Mouse (Mus musculus) stomach, postnatal 0 days (tissue): ENCODE results near the gene Notch1. TPM values are rescaled to one million over a fixed set of nuclear protein-coding genes. Genes with fewer than 3 reads are reported as not detected.

ENCODE experiments used
- ATAC-seq: fragments of 200-750 bp; cut with Nextera tagmentation; 2 replicates; pipeline ENCODE4 v1.8.0; 2017; ENCODE audit not compliant: low FRiP score, low TSS enrichment
- DNase-seq: peaks from one replicate; pipeline ENCODE4 v3.0.0-alpha.2; 2016; ENCODE audit warnings: low spot score
- H3K27ac ChIP-seq: fragments of 300-500 bp; sonication (generic); replicated peaks from 2 replicates; pipeline ENCODE4 v1.5.1; 2014; ENCODE audit warnings: mild to moderate bottlenecking, control low read depth
- H3K27me3 ChIP-seq: fragments of 300-500 bp; sonication (generic); 2 replicates; pipeline ENCODE4 v1.6.1; 2014; ENCODE audit warnings: low read length; ENCODE audit not compliant: control insufficient read depth, insufficient read depth
- H3K36me3 ChIP-seq: fragments of 300-500 bp; sonication (generic); 2 replicates; pipeline ENCODE4 v1.6.1; 2014; ENCODE audit warnings: low read length, mixed read lengths; ENCODE audit not compliant: control insufficient read depth, insufficient read depth
- H3K4me1 ChIP-seq: fragments of 300-500 bp; sonication (generic); replicated peaks from 2 replicates; pipeline ENCODE4 v1.6.1; 2014; ENCODE audit warnings: antibody characterized with exemption; ENCODE audit not compliant: control insufficient read depth, insufficient read depth
- H3K4me2 ChIP-seq: fragments of 300-500 bp; sonication (generic); replicated peaks from 2 replicates; pipeline ENCODE4 v1.6.1; 2014; ENCODE audit warnings: low read depth, mild to moderate bottlenecking, control low read depth, moderate library complexity
- H3K4me3 ChIP-seq: fragments of 300-500 bp; sonication (generic); 2 replicates; pipeline ENCODE4 v1.5.1; 2014; ENCODE audit warnings: low read depth, low read length, control low read depth
- H3K9ac ChIP-seq: fragments of 300-500 bp; sonication (generic); 2 replicates; pipeline ENCODE4 v1.6.1; 2014; ENCODE audit warnings: mild to moderate bottlenecking, low read length, control low read depth, mixed read lengths
- H3K9me3 ChIP-seq: fragments of 300-500 bp; sonication (generic); 2 replicates; pipeline ENCODE4 v1.6.1; 2016; ENCODE audit warnings: low read length; ENCODE audit not compliant: control insufficient read depth
- CTCF ChIP-seq: IDR thresholded peaks from 2 replicates; pipeline ENCODE4 v1.5.1; 2016; ENCODE audit warnings: antibody characterized with exemption, low read depth, mild to moderate bottlenecking, moderate library complexity
- EP300 ChIP-seq: optimal IDR thresholded peaks from 2 replicates; pipeline ENCODE3; 2016; ENCODE audit warnings: antibody characterized with exemption
- WGBS: fragments of 180-500 bp; shearing (Covaris S2); extraction: QIAGEN DNeasy Blood & Tissue Kit; methylation state at CpG from one replicate; pipeline ENCODE4 v1.1.7; 2014; 5-methylcytosine and 5-hydroxymethylcytosine counted together
- polyA plus RNA-seq: library from polyadenylated mRNA; unstranded; fragments of >200 nt; fragmentation: Nextera tagmentation; extraction: Ambion mirVana; gene quantifications from 2 replicates; pipeline ENCODE4 v1.2.1, GENCODE M21; 2015

Notch1 gene
- polyA plus RNA-seq, 1 experiment from 2014 or later, result 4.8 TPM

DNA sequence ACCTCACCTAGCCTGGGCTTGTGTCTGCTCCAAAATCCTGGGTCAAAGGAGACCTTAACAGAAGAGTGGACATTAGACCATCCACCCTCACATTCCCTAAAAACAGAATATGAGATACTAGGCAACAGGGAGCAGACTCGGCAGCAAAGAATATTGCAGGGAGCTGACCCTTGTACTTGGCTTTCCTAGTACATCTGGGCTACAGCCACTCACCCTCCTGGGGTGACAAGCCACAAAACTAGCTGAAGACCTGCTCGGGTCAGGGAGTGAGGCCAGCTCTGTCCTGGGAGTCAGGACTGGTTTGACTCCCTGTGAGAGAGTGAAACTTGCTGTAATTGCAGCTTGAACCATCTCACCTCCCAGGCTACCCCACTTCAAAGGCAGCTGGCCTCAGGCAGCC is 23.1 kb upstream of the Notch1 start:
- H3K9me3 ChIP-seq, result no peaks in the 10 kb centered on the region
- H3K9ac ChIP-seq, result no peak overlapping the region
- H3K4me1 ChIP-seq, result no peaks in the 10 kb centered on the region
- H3K4me3 ChIP-seq, result no peak overlapping the region
- DNase-seq (no peak), ATAC-seq (no peak)
- no peaks in the 10 kb centered on the region for H3K36me3 ChIP-seq
- no peak overlapping the region for H3K27ac ChIP-seq
- WGBS, result 78% methylated on average over 2 of the region's 2 CpGs
- no peak for TF ChIP-seq EP300
- no peak for TF ChIP-seq CTCF
- H3K4me2 ChIP-seq, result no peak overlapping the region
- no peaks in the 10 kb centered on the region for H3K27me3 ChIP-seq

DNA sequence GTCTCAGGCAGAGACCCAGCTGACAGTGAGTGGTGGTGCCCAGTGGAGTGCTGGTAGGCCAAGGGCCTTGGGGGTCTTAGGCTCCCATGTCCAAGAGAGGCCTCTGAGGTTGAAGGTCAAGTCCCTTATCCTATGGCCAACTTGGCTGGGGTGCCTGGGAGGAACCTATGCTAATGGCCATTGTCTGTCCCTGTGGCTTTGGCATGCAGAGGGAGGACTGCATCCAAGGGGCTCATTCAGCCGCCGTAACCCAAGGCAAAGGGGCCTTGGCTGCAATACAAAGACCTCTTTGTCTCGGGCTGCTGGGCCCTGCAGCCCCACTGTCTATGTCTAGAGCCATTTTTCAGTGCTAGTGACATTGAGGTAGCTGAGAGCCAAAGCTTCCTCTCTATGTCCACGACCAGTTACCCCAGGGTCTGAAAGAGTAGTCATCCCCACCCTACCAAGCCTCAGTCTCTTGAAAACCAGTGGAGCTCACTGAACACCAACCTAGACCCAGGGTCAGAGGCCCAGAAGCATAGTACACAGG is 19.1 kb upstream of the Notch1 start:
- Histone ChIP-seq H3K4me2 (no peak overlapping the region), H3K27ac (no peak overlapping the region), H3K9ac (no peak overlapping the region), H3K27me3 (no peaks in the 10 kb centered on the region), H3K4me3 (no peak overlapping the region), H3K36me3 (no peaks in the 10 kb centered on the region), H3K4me1 (no peaks in the 10 kb centered on the region), H3K9me3 (no peaks in the 10 kb centered on the region)
- no peak for DNase-seq
- no peak for ATAC-seq
- WGBS, result 58% methylated on average over 4 of the region's 4 CpGs
- no peak for TF ChIP-seq CTCF
- no peak for TF ChIP-seq EP300

DNA sequence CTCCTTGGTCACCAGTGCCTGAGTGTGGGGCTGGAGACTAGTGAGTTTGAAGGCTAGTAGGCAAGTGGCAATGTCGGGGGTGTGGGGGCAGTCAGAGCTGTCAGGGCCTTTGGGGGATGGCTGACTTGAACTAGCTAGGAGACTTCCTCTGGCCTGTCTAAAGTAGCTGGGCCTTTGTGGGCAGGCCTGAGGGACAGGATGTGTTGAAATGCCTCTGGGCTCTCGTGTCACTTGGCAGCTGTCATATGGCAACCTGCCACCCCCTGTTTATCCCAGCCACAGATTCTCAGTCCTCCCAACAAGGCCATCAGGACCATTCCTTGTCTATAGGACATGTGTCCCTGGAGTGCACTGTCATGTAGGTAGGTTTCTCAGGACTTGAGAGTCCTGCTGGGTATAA is 18.2 kb upstream of the Notch1 start:
- Histone ChIP-seq H3K9ac (no peak overlapping the region), H3K4me1 (no peaks in the 10 kb centered on the region), H3K27me3 (no peaks in the 10 kb centered on the region), H3K27ac (0 out of 2 replicates have a peak overlapping the region, but pooled peaks have one; percentile 13), H3K4me3 (no peak overlapping the region), H3K4me2 (no peak overlapping the region), H3K9me3 (no peaks in the 10 kb centered on the region), H3K36me3 (no peaks in the 10 kb centered on the region)
- WGBS, result 52% methylated on average over 2 of the region's 2 CpGs
- ATAC-seq (0 out of 2 replicates have a peak, but pooled peaks have one; percentile 32), DNase-seq (no peak)
- TF ChIP-seq EP300 (no peak), CTCF (no peak)

DNA sequence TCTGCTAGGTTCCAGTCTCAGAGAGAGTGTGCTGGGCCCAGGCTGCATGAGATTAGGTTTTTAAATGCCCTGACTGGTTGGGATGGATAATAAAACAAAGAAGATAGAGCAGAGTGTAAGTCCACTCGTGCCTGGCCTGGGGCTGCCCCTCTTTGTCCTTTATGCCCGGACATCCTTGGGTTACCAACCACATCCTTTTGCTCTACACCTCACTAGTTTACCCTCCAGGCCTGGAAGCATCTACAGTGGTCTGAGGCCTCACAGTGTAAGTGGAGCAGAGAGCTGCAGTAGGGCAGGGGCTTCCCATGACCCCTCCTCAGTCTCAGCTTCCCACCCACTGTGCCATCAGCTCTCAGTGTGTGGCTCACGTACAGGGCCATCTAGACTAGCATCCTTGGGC is 17.7 kb upstream of the Notch1 start:
- H3K4me2 ChIP-seq, result no peak overlapping the region
- TF ChIP-seq EP300, result no peak
- TF ChIP-seq CTCF, result no peak
- 0 out of 2 replicates have a peak, but pooled peaks have one; percentile 10 for ATAC-seq

DNA sequence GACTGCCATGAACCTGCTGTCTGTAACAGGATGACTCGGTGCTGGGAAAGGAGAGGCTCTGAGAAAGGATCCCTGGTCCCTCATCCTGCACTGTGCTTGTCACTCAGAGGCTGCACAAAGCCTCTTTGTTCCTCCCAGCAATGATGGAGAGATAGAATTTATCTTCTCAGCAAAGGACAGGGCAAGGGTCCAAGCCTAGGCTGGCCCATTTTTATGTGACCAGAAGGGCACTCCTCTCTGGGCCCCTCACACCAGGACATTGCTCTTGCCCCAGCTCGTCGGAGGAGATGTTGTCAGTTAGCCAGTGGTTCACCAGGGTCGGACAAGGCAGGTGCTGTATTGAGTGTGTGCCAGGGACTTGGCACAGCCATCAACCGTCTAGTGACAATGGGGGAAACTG is 16.8 kb upstream of the Notch1 start:
- no peaks in the 10 kb centered on the region for H3K4me1 ChIP-seq
- H3K9ac ChIP-seq, result no peak overlapping the region
- TF ChIP-seq EP300 (no peak), CTCF (no peak)
- WGBS, result 42% methylated on average over 5 of the region's 5 CpGs
- ATAC-seq (no peak), DNase-seq (no peak)
- no peaks in the 10 kb centered on the region for H3K9me3 ChIP-seq
- no peaks in the 10 kb centered on the region for H3K27me3 ChIP-seq
- H3K36me3 ChIP-seq, result no peaks in the 10 kb centered on the region
- H3K4me3 ChIP-seq, result no peak overlapping the region
- H3K27ac ChIP-seq, result no peak overlapping the region
- H3K4me2 ChIP-seq, result no peak overlapping the region

More for the DNA sequence above, 17.7 kb upstream of the Notch1 start:
- Histone ChIP-seq H3K9me3 (no peaks in the 10 kb centered on the region), H3K9ac (no peak overlapping the region), H3K4me1 (no peaks in the 10 kb centered on the region), H3K36me3 (no peaks in the 10 kb centered on the region), H3K27ac (no peak overlapping the region), H3K4me3 (no peak overlapping the region), H3K27me3 (no peaks in the 10 kb centered on the region)
- no peak for DNase-seq
- 78% methylated on average over 3 of the region's 3 CpGs for WGBS

DNA sequence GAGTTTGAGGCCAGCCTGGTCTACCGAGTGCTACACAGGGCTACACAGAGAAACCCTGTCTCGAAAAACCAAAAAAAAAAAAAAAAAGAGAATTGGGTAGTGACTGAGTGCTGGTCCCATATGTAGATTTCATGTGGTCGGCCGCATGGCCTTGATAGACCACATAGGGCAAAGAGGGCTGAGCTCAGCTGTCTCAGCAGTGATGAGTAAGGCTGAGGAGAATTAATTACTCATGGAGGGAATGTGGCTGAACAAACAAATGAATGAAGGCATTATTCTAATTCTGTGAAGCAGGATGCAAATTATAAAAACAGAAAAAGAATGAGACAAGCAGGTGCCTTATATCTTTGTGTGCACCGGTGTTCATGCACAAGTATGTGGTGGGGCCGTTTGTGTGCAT is 15.4 kb upstream of the Notch1 start:
- no peak for ATAC-seq
- DNase-seq, result no peak
- no peak overlapping the region for H3K9ac ChIP-seq
- 84% methylated on average over 6 of the region's 6 CpGs for WGBS
- H3K4me2 ChIP-seq, result no peak overlapping the region
- H3K27ac ChIP-seq, result no peak overlapping the region
- H3K4me1 ChIP-seq, result no peaks in the 10 kb centered on the region
- H3K36me3 ChIP-seq, result no peaks in the 10 kb centered on the region
- TF ChIP-seq CTCF, result no peak
- no peak for TF ChIP-seq EP300
- H3K9me3 ChIP-seq, result no peaks in the 10 kb centered on the region
- no peaks in the 10 kb centered on the region for H3K27me3 ChIP-seq
- no peak overlapping the region for H3K4me3 ChIP-seq
